Mouse (Mus musculus): ENCODE data around the gene Oxsr1.
"Not testable (repeated sequence)": the region's sequence is repeated elsewhere in the genome, so short reads cannot be mapped to it uniquely, and the experiment has no call there.

Oxsr1 gene

DNA sequence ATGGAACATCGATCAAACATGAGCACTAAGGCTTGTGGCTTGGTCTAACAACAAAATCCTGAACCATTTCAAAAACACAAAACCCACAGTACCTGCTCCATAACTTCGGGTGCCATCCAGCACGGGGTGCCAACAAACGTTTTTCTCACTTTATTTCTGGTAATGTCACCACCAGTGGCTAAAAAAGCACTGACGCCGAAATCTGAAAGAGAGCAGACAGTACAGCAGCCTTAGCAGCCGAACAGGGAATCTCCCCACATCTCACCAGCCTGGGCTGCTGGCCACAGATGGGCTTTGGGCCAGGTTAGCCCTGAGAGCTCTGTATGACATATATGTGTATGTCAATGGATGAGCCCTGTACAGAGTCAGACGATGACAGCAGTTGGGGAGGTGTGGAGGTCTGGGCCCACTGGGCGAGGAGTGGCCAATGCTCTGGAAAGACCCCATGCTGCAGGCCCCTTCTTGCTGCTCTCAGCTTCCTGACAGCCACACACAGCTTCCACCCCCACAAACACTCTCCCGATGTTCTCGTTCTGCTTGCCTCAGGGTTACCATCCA, 53.6 kb downstream of the Oxsr1 start:
- no peak for DNase-seq

DNA sequence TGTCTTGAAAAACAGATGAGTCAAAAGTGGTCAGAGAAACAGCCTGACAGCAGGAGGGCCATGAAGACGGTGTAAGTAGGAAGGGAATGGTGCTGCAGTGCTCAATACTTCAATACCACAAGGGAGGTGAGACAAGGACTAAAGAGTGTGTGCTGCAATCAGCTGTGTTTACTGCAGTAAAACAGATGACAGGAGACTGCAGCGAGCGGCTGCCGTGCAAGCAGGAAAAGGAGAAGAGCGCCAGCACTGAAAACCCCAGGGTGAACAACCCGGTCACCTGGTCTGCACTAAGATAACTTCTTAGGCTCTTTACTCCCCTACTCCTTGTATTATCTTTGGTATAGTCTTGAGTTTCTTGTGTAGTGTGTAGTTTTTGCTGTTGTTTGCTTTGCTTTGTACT, 54.1 kb downstream of the Oxsr1 start:
- DNase-seq = no peak

DNA sequence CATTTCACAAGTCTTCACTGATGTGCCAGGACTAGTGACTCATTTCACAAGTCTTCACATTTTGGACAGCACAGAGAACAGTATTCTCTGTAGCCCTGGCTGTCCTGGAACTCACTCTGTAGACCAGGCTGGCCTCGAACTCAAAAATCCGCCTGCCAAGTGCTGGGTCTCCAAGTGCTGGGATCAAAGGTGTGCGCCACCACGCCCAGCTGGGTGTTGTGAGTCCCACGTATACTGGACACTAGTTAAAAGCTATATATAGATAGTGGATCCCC, 56.2 kb downstream of the Oxsr1 start:
- DNase-seq = not testable (repeated sequence)

DNA sequence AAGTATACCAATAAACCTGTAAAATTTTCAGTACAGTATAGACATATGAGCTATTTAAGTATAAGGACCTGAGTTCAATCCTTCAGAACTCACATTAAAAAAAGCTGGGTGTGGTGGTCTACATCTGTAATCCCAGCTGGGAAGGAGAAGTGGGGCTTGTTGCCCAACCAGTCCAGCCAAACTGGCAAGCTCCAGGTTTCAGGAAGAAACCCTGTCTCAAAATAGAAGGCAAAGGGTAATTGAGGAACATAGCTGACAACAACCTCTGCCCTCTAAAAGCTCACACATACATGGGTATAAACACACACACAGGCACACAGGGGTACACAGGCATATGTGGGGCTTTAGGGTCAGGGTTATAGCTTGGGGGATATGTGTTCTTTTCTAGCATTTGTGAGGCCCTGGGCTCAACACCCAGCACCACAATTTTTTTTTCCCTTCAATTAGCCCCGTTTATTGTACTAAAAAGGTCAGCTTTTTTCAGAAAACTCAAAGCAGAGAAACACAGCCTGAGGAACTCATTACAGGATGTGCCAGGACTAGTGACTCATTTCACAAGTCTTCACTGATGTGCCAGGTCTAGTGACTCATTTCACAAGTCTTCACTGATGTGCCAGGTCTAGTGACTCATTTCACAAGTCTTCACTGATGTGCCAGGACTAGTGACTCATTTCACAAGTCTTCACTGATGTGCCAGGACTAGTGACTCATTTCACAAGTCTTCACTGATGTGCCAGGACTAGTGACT, 56.7 kb downstream of the Oxsr1 start:
- not testable (repeated sequence) for DNase-seq

DNA sequence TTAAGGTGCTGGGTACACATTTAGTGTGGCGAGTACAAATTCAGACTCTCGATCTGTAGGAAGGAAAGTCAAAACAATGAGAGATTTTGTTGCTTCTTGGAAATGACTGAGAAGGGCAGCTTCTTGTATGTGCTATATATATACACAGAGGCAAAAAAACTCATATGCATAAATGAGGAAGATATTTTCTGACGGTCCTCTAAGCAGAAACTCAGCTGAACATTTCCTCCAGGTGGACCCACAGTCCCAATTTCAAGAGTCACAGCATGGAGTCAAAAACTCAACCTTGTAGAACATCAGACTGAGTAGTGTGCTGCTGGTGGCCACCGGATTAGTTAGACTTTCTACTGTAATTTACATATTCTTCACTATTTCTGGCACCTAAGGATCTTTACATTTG, 59.2 kb downstream of the Oxsr1 start:
- no peak for DNase-seq

DNA sequence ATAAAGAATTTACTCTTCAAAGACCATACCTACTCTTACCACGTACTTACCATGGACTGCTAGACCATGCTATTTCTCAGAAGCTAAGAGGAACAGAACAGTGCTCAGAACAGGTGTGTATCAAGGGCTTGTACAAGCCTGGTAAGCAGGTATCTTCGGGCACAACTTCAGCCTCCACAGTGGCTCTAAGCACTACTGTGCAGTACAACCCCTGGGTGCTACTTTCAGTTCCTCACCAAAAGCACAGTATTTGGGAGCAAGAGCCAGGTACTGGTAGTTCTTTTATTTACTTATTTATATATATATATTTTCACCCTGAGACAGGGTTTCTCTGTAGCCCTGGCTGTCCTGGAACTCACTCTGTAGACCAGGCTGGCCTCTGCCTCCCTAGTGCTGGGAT, 61.4 kb downstream of the Oxsr1 start:
- DNase-seq = no peak

DNA sequence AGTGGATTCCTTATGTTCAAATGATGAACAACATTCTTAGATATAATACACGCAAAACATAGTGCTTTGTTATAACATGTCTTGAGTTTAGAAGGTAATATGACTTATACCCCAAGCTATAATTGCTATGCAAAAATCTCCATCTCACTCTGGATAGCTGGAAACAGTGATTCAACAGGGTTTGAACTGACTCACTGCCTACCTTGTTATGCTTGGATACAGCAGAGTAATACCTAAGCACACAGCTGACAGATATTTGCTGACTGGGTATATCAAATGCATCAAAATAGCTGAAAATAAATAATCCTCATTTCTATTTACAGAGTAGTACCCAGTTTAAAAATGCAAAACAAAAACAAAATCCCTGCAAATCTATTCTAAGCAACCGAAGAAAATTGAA, 63.4 kb downstream of the Oxsr1 start:
- DNase-seq = no peak

DNA sequence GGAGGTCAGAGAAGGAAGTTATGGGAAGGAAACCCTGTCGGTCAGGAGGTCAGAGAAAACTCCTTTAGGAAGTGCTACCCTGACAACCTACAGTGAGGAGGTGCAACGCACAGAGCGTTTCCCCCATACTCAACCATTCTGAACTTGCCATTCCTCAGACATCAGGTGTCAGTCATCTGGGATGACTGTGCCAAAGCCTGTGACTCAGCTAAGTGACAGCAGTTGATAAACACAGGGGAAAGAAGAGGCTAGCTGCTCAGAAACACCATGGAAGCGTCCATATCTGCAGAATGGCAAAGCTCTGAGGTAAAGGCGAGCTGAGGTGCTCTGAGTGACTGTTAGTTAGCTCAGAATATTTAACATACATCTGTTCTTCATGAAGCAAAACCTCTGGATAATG, 64.1 kb downstream of the Oxsr1 start:
- no peak for DNase-seq

DNA sequence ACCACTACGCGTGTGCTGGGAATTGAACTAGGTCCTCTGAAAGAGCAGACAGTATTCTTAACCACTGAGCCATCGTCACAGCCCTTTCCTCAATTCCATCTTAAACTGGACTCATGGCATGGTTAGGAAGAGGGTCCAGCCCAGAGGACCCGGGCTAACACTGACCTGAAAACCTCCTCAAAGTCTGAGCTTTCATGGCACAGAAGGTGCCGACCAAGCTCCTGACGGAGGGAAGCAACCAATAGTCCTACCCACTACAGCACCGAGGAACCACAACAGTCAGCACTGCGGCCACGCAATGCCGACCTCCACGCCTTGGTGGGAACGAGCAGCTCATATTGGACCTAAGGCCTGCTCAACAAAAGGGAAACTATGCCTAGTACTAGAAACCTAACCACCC, 66.1 kb downstream of the Oxsr1 start:
- DNase-seq = no peak

DNA sequence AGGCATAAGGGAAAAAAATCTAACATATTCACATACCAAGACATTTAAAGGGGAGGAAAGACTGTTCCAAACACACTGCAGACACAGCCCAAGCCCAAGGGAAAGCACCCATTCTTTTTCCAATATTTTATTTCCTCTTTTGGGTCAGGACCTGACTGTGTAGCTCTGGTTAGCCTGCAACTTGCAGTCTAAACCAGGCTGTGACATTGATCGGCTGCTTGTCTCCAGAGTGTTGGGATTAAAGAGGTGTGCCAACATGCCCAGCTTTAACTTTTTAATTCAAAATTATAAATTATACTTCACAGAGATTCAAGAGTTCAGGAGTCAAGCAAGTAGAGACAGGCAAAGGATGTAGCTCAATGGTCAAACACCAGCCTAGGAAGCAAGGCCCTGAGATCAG, 67.1 kb downstream of the Oxsr1 start:
- no peak for DNase-seq

DNA sequence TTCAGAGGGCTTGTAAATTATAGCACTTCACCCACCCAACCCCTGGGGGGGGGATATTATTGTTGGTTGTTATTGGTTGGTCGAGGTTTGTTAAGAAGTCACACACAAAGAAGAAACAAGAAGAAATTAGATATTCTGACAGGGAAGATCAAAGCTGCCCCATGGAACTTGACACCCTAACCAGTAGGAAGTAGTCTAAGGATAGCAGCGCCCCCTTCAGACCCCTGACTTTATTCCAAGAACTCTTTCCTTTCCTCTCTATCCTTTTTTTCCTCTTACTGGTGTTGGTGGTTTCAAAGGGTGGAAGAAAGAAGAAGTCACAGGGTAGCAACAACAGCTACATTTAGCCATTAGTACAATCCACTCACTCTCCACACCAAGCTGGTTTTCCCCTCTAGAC, 68.0 kb downstream of the Oxsr1 start:
- DNase-seq = no peak

DNA sequence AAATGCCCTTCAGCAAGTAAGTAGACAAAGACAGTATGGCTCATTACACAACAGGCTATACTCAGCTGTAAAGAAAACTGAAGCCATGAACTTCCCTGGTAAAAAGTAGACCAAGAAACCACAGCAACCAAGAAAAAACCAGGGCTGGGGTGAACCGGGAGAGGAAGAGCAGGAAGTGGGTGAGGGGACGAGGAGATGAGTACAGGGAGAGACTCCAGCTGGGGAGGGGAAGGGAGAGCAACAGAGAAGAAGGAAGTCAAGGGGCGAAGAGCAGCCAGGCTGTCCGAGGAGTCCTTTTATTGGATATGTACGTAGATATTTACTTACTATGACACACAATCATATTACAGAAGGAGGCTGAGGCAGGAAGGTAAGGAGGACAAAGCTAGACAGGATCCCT, 74.2 kb downstream of the Oxsr1 start:
- no peak for DNase-seq

DNA sequence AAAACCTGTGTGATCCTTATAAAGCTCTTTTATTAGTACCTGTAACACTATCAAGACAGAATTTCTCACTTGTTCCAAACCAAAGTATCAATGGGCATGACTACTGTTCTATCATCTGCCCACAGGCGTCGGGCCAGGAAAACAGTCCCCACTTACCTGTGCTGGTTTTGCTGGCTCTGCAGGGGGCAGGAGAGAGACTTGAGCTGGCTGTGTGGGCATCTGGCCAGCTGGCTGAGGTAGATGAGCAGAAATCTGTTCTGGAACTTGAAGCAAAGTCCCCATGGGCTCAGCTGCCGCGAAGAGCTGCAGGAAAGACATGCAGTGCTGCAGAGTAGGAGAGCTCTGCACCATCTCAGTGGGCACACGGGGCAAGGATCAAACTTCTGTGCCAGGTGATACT, 75.4 kb downstream of the Oxsr1 start:
- no peak for DNase-seq

DNA sequence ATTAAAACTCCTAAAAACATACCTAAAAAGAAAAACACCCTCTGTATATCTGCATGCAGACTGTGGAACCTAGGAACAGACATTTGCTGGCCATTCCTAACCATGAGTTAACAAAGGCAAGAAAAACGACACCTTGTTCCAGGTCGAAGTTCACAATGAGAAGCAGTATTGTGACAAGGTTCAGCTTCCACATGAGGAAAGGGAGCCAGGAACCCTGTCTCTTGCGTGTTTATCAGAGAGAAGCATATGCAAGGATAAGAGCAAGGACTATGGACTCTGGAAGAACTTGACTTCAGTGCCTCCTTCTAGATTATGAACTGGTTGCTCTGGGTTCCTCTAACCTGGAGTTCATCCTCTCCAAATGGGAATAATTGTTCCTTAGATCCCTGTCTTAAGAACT, 78.2 kb downstream of the Oxsr1 start:
- DNase-seq = no peak

DNA sequence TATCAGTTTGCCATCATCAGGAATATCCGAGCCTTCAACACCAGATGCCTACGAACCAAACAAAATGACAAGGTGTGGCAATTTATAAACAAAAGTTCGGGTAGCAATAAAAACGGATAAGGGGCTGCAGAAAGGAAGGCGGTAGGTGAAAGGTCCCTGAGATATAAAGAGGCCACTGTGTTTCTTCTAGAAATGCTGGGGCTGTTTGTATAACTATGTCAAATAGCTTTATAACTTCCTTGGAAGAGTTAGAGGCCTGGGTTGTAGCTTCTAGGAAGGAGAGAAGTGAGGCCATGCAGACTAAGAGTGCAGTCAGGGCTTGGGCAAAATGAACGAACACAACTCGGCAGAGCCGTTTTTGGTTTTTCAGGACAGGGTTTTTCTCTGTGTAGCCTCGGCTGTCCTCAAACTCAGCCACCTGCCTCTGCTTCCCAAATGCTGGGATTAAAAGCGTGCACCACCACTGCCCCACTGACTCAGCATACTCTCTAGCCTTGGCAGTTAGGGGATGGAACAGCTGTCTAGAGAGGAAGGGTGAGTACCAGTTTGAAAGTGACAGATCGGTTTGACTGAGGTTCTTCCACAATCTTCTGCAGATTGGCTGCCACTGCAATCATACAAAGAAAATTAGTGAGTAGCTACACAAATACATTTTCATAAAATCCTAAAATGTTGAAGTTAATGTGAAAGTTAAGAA, 80.9 kb downstream of the Oxsr1 start:
- DNase-seq = no peak

DNA sequence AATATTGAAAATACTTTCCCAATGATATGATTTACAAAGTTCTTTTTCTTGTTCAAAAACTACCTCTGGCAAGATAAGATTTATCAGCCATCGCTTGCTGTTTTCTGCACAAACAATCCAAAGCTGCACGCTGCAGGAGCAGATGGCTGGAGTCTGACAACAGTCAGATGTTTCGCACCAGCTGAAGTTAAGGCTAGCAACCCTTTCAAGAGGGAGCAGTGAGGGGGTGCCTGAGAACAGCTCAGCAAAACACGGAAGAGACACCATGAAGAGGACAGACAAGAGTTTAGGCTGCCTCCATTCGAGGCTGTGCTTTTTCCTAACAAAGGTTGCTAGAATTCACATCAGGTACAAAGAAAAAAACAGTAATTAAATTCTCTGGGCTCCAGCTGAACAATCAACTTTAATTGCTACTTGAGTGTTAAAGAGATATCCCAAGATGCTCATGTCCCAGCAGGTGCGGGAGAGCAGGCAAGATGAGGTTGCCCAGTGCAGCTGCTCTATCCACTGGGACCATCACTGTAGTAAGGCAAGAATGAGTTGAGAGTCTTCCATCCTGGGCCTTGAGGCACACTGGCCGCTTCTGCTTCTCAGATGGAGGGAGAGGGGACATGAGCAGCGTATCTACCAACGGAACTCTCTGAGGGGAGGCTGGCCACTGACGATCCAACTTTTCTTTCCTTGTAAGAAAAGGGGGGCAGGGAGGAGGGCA, 81.8 kb downstream of the Oxsr1 start:
- DNase-seq = no peak

DNA sequence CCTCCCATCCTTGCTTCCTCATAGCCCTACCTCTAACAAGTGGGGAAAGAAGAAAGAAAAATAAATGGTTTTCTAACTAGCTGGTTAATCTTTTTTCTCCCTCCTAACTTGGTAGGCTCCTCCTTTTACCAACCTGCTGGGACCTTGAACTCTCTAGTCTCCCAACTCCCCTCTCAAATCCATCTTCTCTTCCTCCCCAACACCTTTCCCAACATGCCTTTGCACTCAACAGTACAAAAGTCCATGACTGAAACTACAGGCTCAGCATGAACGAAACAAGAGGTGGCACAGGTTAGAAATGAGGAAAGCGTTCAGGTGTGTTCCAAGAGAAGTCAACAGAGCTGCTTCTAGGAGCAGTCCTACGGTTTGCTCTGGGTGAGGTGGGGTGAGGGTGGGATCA, 83.0 kb downstream of the Oxsr1 start:
- DNase-seq = no peak

DNA sequence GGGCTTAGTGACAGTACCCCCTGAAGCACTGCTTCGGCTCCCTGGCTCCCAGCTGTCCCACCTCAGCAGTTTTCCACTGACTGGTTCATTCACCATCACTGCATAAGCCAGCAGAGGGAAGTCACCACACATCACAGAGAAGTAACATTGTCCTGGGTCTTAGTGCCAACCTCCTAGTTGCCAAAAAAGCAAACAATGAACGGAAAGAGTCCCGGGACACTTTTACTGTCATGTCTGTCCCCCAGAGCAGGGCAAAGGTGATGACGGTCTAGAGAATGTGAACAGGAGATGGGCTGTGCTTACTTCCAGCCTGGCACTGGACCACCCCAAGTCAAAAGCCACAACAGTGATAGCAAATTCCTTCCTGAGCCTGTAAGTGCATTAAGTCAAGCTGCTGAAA, 83.4 kb downstream of the Oxsr1 start:
- no peak for DNase-seq

DNA sequence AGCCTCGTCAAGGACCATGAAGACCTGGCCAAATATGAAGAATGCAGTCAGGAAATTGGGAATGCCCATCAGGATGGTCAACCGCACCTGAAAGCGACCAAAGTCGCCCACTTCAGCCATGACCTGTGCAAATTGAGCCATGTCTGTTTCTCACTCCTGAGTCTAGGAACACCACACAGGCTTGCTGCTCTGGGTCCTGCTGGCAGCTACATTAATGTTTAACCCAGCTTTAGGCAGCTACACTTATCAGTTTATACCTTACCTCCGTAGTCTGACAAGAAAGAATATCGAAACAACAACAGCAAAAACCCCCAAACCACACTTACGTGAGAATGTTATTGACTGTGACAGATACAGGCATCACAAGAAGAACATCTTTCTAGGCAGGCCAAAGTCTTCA, 90.7 kb downstream of the Oxsr1 start:
- DNase-seq = no peak

DNA sequence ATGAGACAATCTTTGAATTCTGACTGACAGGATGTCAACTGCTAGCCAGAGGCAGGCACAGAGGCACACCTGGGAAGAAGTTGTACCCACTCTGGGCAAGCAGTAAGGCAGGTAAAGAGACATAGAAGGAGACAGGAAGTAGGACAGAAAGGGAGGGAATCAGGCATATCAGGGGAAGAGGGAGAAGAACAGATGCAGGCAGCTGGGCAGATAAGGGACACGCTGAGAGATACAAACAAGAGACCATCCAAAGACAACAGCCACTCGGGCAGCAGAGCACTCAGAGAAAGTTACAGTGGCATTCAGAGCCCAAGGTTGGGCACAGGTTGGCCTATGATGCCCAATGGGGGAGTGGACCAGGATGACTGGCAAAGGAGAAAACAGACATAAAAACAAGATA, 91.4 kb downstream of the Oxsr1 start:
- no peak for DNase-seq

DNA sequence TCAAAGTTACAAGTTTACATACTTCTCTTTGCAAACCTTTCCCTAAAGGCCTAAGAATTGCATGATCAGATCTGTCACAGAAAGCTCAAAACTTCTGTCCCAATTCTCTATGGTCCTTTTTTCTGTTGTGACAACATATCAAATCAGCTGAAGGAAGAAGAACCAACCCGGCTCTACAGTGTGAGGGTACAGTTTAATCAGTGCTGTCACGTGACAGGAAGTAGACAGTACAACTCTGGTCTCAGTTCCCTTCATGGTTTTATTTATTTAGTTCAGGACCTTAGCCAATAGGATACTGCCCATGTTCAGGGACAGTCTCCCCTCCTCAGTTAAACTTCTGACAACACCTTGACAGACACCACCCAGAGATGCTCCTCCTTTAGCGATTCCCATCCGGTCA, 102.0 kb downstream of the Oxsr1 start:
- no peak for DNase-seq

DNA sequence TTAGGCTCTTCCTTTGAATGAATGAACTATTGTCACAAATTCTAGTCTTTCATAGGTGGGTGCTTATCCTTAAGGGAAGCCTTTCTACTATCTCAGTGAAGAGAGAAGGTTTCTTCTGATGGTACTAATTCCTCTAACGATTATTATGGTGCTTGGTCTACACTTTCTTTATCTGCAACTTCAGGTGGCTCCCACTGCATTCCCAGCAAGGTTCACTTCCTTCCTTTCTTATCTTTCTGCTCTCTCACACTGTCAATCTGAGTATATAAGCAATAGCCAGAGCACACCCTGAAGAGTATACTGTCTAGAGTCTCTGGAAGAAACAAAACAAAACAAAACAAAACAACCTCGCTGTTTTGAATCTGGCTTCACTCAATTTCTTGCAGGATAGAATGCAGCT, 102.6 kb downstream of the Oxsr1 start:
- DNase-seq = no peak

DNA sequence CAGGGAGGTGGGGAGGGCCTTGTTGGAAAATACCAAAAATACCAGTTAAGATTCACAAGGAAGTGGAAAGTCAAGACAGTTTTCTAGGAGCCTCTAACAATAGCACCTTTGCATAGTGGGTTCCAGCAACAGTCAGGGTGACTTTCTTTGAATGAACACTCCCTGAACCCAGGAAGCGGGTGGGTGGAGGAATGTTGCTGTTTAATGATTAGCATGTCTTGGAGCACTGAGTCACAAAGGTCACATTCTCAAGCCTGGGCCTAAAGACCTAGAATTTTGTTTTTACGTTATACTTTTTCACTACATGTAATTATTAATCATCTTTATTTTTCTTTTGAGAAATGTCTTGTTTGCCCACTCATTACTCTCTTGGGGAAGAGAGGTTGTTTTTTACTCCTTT, 106.9 kb downstream of the Oxsr1 start:
- DNase-seq = not testable (repeated sequence)

DNA sequence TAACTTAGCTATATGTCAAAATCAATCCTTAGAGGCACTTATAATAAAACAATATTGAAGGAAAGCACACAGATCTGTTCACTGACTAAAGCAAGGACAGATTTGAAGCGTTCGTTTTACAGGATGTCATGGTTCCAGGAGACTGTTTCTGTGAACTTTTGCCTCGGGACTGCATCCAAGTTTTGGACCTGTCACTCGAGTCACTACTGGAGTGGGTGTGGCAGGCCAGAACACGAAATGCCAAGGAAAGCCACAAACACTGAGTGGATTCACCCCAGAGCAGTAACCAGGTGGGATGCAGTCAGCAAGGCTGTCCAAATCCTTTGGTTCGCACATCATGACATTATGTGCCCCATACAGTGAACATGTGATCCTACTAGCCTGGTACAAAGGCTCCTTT, 107.6 kb downstream of the Oxsr1 start:
- no peak for DNase-seq
